Mouse (Mus musculus) heart, adult 2 months (tissue): ENCODE measurements around the gene Rab6b. TPM values are rescaled to one million over a fixed set of nuclear protein-coding genes. Genes with fewer than 3 reads are reported as not detected.

Experiments
- DNase-seq, 2 experiments: peaks; one replicate each; pipeline ENCODE4 v3.0.0; 2021
- H3K27ac ChIP-seq: fragments of 200-600 bp; 2 replicates; pipeline ENCODE4 v1.8.1; 2022
- H3K27me3 ChIP-seq: fragments of 200-500 bp; 2 replicates; pipeline ENCODE4 v1.6.1; 2012; ENCODE audit warnings: mild to moderate bottlenecking, low read length, inconsistent platforms, mixed read lengths; ENCODE audit not compliant: control insufficient read depth, insufficient read depth
- H3K36me3 ChIP-seq: fragments of 200-500 bp; 2 replicates; pipeline ENCODE4 v1.6.1; 2012; ENCODE audit warnings: low read length, inconsistent platforms; ENCODE audit not compliant: control insufficient read depth, insufficient read depth
- H3K4me1 ChIP-seq: fragments of 200-500 bp; 2 replicates; pipeline ENCODE4 v1.6.1; 2011; ENCODE audit warnings: low read length; ENCODE audit not compliant: control insufficient read depth, insufficient read depth
- H3K4me3 ChIP-seq: fragments of 200-600 bp; 2 replicates; pipeline ENCODE4 v1.8.1; 2022
- H3K79me2 ChIP-seq: fragments of 200-500 bp; replicated peaks from 2 replicates; pipeline ENCODE4 v1.6.1; 2012; ENCODE audit warnings: mild to moderate bottlenecking, inconsistent platforms, low read length, moderate library complexity, mixed read lengths; ENCODE audit not compliant: control insufficient read depth, insufficient read depth
- H3K9ac ChIP-seq: fragments of 200-500 bp; 2 replicates; pipeline ENCODE4 v1.6.1; 2012; ENCODE audit warnings: low read depth, mild to moderate bottlenecking, control low read depth, inconsistent platforms, low read length, mixed read lengths
- CTCF ChIP-seq: fragments of 200-600 bp; IDR thresholded peaks from 2 replicates; pipeline ENCODE4 v1.8.1; 2022; ENCODE audit warnings: antibody characterized with exemption, mild to moderate bottlenecking, moderate library complexity
- EP300 ChIP-seq: fragments of 200-500 bp; IDR thresholded peaks from 2 replicates; pipeline ENCODE4 v1.6.1; 2011; ENCODE audit warnings: low read depth, low read length, control low read depth; ENCODE audit not compliant: insufficient read depth
- POLR2A ChIP-seq: fragments of 200-500 bp; IDR thresholded peaks from 2 replicates; pipeline ENCODE4 v1.6.1; 2011; ENCODE audit warnings: mild to moderate bottlenecking, low read depth, low read length, control low read depth; ENCODE audit not compliant: insufficient read depth
- WGBS: fragments of 180-500 bp; shearing (Covaris S2); methylation state at CpG from one replicate; pipeline ENCODE4 v1.1.7; 2018; 5-methylcytosine and 5-hydroxymethylcytosine counted together
- intact Hi-C: fragments of 180-260 bp; cut with DNase I; formaldehyde crosslinking; loops from one replicate; pipeline ENCODE4 v1.15.1; 2025
- polyA plus RNA-seq: library from polyadenylated mRNA; depleted of rRNA; stranded (reverse); fragments of >200 nt; gene quantifications from 2 replicates; pipeline ENCODE4 v1.2.3, GENCODE M21; 2012
- total RNA-seq, 2 experiments: library from RNA; stranded (reverse); gene quantifications; 2 replicates each; pipeline ENCODE4 v1.2.3; 2021

The Rab6b gene
- total and polyA plus RNA-seq, 3 experiments = 0.76 to 1.6 (median 1.4) TPM

GRCm38 (mm10) chr9:103121546-103121945 lies 10.0 kb downstream of the Rab6b start:
- no peak for DNase-seq
- H3K36me3 ChIP-seq = no peaks in the 10 kb centered on the region
- 52% methylated on average over 7 of the region's 7 CpGs for WGBS
- no peak overlapping the region for H3K4me3 ChIP-seq
- no peaks in the 10 kb centered on the region for H3K4me1 ChIP-seq
- H3K27me3 ChIP-seq = no peaks in the 10 kb centered on the region
- no peaks in the 10 kb centered on the region for H3K79me2 ChIP-seq
- no peak overlapping the region for H3K9ac ChIP-seq
- no peak overlapping the region for H3K27ac ChIP-seq
- TF ChIP-seq CTCF (no peak), EP300 (no peak), POLR2A (no peak)
- intact Hi-C loops = no loop called here

- Histone ChIP-seq H3K4me3 (no peak overlapping the region), H3K79me2 (no peaks in the 10 kb centered on the region), H3K4me1 (no peaks in the 10 kb centered on the region), H3K27ac (no peak overlapping the region), H3K27me3 (no peaks in the 10 kb centered on the region), H3K36me3 (no peaks in the 10 kb centered on the region), H3K9ac (no peak overlapping the region)
- TF ChIP-seq CTCF = no peak
- no peak for TF ChIP-seq POLR2A
- no peak for TF ChIP-seq EP300
- 93% methylated on average over 4 of the region's 4 CpGs for WGBS
- intact Hi-C loops = no loop called here
- DNase-seq = no peak
These were observed 13.2 kb downstream of the Rab6b start for GRCm38 (mm10) chr9:103124746-103125145.

DNA sequence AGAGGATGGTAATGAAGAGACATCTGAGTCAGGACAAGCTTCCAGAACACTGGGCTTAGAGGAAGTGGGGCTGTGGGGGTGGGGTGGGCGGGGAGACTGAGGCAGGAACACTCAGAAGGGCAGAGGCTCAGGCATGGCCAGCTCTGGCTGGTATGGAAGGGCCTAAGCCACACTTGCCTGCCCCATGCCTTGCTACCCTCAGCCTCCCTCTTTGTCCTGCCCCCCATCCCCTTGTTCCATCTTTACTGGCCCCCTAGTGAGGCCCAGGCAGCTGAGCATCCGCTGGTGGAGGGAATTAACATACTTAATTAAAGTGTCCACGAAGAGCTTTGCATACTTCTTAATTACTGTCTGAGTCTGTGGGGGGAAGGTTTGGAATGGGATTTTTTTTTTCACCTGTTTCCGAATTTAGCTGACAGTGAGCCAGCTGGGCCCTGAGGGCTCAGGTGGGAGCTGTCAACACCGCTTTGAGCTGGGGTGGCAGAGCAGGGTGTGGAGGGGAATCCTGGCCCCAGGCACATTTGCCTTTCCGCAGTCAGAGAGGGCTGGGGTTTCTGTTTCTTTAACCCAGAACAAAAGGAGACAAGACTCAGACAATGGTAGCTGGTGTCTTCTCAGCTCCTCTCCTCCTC lies 22.0 kb downstream of the Rab6b start:
- WGBS = 74% methylated on average over 6 of the region's 6 CpGs
- Histone ChIP-seq H3K36me3 (no peaks in the 10 kb centered on the region), H3K27me3 (no peaks in the 10 kb centered on the region), H3K4me1 (peaks cover 1% of the 10 kb centered on the region; the same call in 1 of the 2 replicates), H3K9ac (no peak overlapping the region), H3K4me3 (no peak overlapping the region), H3K27ac (no peak overlapping the region), H3K79me2 (no peaks in the 10 kb centered on the region)
- intact Hi-C loops = no loop called here
- TF ChIP-seq EP300 (no peak), CTCF (no peak), POLR2A (no peak)
- DNase-seq = no peak

DNA sequence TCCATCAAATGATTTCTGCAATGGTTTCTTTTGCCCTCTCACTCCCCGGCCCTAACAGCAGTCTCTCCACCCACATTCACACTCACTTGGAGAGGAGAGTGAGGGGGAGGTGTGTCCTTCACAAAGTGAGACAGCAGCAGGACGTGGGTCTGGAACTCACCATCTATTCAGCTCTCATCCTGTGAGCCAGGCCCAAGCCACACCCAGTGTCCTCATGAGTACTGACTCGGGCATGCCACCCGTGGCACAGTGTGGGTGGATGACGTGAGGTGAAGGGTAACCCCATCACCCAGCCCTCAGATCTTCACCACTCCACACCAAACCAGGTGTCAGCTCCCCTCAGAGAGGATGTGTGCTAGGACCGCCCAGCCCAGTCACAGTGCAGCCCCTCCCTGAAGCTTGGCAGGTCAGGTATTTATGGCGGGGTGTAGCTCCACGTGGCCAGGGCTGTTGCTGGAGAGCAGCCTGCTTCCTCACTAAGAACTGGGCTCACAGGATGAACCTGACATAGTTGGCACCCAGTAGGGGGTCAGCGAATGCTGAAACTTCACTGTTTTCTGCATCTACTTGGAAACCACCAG lies 23.0 kb downstream of the Rab6b start:
- no peaks in the 10 kb centered on the region for H3K27me3 ChIP-seq
- H3K9ac ChIP-seq = no peak overlapping the region
- peaks cover 4% of the 10 kb centered on the region for H3K4me1 ChIP-seq
- H3K36me3 ChIP-seq = no peaks in the 10 kb centered on the region
- no peaks in the 10 kb centered on the region for H3K79me2 ChIP-seq
- WGBS = 56% methylated on average over 9 of the region's 9 CpGs
- H3K4me3 ChIP-seq = no peak overlapping the region
- H3K27ac ChIP-seq = no peak overlapping the region
- no peak for TF ChIP-seq CTCF
- TF ChIP-seq POLR2A = no peak
- TF ChIP-seq EP300 = no peak
- no peak for DNase-seq
- intact Hi-C loops = no loop called here

DNA sequence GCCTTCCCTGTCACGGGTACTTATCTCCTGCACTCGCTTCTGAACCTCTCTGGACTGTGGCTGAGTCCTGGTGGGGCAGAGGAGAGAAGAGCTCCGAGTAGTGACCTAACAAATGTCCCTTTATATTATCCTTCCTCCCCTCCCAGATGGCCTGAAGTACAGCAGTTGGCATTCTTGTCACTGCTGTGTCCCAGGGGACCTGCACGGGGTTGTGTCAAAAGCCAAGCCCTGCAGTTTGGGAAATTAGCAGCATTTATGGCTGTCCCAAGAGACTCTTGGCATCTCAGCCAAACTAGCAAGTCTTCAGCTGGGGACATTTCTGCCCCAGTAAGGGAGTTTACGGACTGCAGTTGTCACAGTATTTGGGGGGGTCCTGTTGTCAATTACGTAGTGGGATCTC lies 27.9 kb downstream of the Rab6b start:
- Histone ChIP-seq H3K79me2 (no peaks in the 10 kb centered on the region), H3K27ac (no peak overlapping the region), H3K9ac (no peak overlapping the region), H3K36me3 (no peaks in the 10 kb centered on the region), H3K4me3 (no peak overlapping the region), H3K27me3 (no peaks in the 10 kb centered on the region), H3K4me1 (peaks cover 2% of the 10 kb centered on the region; the same call in 1 of the 2 replicates)
- no peak for TF ChIP-seq POLR2A
- TF ChIP-seq EP300 = no peak
- TF ChIP-seq CTCF = no peak
- intact Hi-C loops = no loop called here
- DNase-seq = no peak
- WGBS = 66% methylated on average over 6 of the region's 6 CpGs

DNA sequence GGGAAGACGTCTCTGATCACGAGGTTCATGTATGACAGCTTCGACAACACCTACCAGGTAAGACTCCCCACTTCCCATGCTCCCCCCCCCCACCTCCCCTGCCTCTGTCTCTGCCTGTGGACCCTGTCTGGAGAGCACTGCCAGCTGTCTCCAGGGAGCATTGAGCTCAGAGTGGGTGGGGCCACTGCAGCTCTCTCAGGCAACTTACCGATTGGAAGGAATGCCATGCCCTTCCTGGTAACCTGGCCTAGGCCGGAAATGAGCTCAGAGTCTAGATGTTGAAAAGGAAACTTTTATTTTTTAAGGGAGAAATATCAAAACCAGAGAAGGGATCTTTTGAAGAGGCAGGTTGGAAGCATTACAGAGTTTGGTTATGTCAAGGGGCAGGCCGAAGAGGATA lies 28.8 kb downstream of the Rab6b start:
- H3K9ac ChIP-seq = no peak overlapping the region
- no peak for TF ChIP-seq POLR2A
- TF ChIP-seq CTCF = no peak
- TF ChIP-seq EP300 = no peak
- H3K4me3 ChIP-seq = no peak overlapping the region
- DNase-seq = no peak
- H3K27ac ChIP-seq = no peak overlapping the region
- peaks cover 2% of the 10 kb centered on the region; the same call in 1 of the 2 replicates for H3K4me1 ChIP-seq
- WGBS = 77% methylated on average over 6 of the region's 6 CpGs
- H3K27me3 ChIP-seq = no peaks in the 10 kb centered on the region
- H3K79me2 ChIP-seq = no peaks in the 10 kb centered on the region
- intact Hi-C loops = no loop called here
- H3K36me3 ChIP-seq = no peaks in the 10 kb centered on the region
